Mouse (Mus musculus): ENCODE measurements at regions not wholly inside any gene's neighbourhood (a gene's known extent, or its start where the extent isn't known, plus 50 kb on each side); places are given as distances from the start of the nearest gene placed in this dataset.
A peak's percentile ranks its signal among the peaks of the same experiment; 100 is the strongest.

DNA sequence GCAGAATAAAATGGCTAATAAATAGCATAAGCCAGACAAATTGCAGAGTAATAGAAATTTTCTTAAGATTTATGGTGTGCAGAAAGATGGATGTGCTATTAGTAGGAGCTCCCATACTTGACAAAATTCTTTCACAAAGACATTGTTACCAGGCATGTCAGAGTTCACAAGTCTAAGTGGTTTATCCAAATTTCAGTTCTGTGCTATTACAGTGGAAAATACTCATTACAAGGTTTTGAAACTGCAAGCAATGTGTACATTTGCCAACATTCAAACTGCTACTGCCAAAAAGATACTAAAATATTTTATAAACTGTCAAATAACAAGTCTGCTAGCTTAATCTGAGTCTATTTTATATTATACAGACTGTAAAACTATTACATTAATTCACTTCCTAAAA lies 1550.2 kb upstream of the Acvr2a start:
- no peaks in the 10 kb centered on the region for H3K36me3 ChIP-seq (replicated peaks; ENCODE audit: control insufficient read depth, insufficient read depth, low read depth, low read length)
- no peak for ATAC-seq (replicated peaks; ENCODE audit: insufficient number of reproducible peaks, low FRiP score, low TSS enrichment, low read depth)

DNA sequence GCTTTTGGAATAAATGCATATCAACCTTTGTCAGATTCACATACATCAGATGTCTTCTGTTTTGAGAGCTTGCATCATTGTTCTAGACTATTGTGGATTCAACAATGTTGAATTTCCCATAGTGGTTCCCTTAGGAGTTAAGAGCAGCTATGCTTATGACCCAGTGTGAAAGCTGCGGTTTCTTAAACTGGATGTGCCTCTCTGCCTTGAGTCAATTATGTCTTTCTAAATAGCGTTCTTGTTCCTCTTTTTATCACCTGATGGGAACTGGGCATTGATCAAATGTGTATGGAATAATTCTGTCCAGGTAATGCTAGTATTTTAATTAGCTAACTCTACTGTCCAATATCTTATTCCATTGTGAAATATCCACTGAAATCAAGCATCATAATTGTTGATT lies 1548.0 kb upstream of the Acvr2a start:
- Histone ChIP-seq H3K4me1 (ENCODE audit: control insufficient read depth, insufficient read depth, low read length) (no peaks in the 10 kb centered on the region), H3K4me3 (ENCODE audit: low read depth, low read length) (no peak overlapping the region), H3K4me2 (ENCODE audit: low read depth, low read length) (no peak overlapping the region), H3K36me3 (replicated peaks; ENCODE audit: control insufficient read depth, insufficient read depth, low read depth, low read length) (no peaks in the 10 kb centered on the region), H3K9me3 (replicated peaks; ENCODE audit: control insufficient read depth, low read length) (no peaks in the 10 kb centered on the region), H3K27me3 (ENCODE audit: control insufficient read depth, insufficient read depth, low read length) (no peaks in the 10 kb centered on the region), H3K9ac (replicated peaks; ENCODE audit: low read length) (no peak overlapping the region), H3K27ac (replicated peaks; ENCODE audit: low read depth, low read length) (no peak overlapping the region)
- no peak for DNase-seq (ENCODE audit: low spot score)
- 80% methylated on average over 2 of the region's 2 CpGs for WGBS
- ATAC-seq (replicated peaks; ENCODE audit: insufficient number of reproducible peaks, low FRiP score, low TSS enrichment, low read depth) = no peak

More for the DNA sequence above, 1550.2 kb upstream of the Acvr2a start:
- Histone ChIP-seq H3K9ac (replicated peaks; ENCODE audit: low read length) (no peak overlapping the region), H3K27ac (replicated peaks; ENCODE audit: low read depth, low read length) (no peak overlapping the region), H3K9me3 (replicated peaks; ENCODE audit: control insufficient read depth, low read length) (no peaks in the 10 kb centered on the region), H3K4me1 (ENCODE audit: control insufficient read depth, insufficient read depth, low read length) (no peaks in the 10 kb centered on the region), H3K27me3 (ENCODE audit: control insufficient read depth, insufficient read depth, low read length) (no peaks in the 10 kb centered on the region), H3K4me2 (ENCODE audit: low read depth, low read length) (no peak overlapping the region), H3K4me3 (ENCODE audit: low read depth, low read length) (no peak overlapping the region)
- DNase-seq (ENCODE audit: low spot score) = no peak

DNA sequence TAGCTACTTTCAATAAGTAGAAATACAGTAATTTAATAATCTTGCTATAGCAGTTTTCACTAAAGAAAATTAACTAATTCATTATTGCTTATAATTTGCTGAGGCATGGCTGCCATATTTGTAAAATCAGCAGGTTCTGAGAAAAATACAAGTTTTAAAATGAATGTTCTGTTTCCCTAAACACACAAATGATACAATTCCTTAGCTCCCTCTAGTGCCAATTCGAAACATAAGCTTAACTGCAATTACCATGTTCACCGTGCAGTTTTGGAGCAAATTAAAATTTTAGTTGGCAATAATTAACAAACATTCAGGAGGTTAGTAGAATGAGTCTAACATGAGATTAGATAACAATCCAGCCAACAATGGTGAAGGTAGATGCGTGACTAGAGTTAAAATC lies 1518.4 kb upstream of the Acvr2a start:
- ATAC-seq (replicated peaks; ENCODE audit: insufficient number of reproducible peaks, low FRiP score, low TSS enrichment, low read depth) = no peak
- 50% methylated on average over 3 of the region's 3 CpGs for WGBS
- H3K9ac ChIP-seq (replicated peaks; ENCODE audit: low read length) = no peak overlapping the region
- no peaks in the 10 kb centered on the region for H3K9me3 ChIP-seq (replicated peaks; ENCODE audit: control insufficient read depth, low read length)
- H3K4me3 ChIP-seq (ENCODE audit: low read depth, low read length) = no peak overlapping the region
- no peaks in the 10 kb centered on the region for H3K27me3 ChIP-seq (ENCODE audit: control insufficient read depth, insufficient read depth, low read length)
- no peak overlapping the region for H3K4me2 ChIP-seq (ENCODE audit: low read depth, low read length)
- no peak overlapping the region for H3K27ac ChIP-seq (replicated peaks; ENCODE audit: low read depth, low read length)
- H3K36me3 ChIP-seq (replicated peaks; ENCODE audit: control insufficient read depth, insufficient read depth, low read depth, low read length) = no peaks in the 10 kb centered on the region
- peak; percentile 35 for DNase-seq (ENCODE audit: low spot score)
- H3K4me1 ChIP-seq (ENCODE audit: control insufficient read depth, insufficient read depth, low read length) = no peaks in the 10 kb centered on the region

DNA sequence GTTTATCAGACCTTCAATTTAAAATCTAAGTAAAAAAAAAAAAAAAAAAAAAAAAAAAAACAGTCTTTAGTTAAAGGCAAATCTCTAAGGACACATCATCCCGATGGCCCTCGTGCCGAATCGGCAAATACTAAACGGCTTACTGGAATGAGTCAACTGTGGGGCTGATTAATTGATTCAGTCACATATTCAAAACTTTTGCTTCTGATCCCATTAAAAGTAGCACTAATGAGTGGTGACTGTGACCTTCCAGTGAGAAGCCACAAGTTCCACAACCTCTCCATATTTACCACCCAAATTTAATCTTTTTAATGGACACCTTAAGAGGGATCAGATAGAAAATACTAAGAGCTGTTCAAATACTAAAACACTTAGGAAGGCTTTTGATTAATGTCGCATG lies 1511.9 kb upstream of the Acvr2a start:
- H3K4me2 ChIP-seq (ENCODE audit: low read depth, low read length) = no peak overlapping the region
- DNase-seq (ENCODE audit: low spot score) (no peak), ATAC-seq (replicated peaks; ENCODE audit: insufficient number of reproducible peaks, low FRiP score, low TSS enrichment, low read depth) (no peak)
- no peaks in the 10 kb centered on the region for H3K36me3 ChIP-seq (replicated peaks; ENCODE audit: control insufficient read depth, insufficient read depth, low read depth, low read length)
- H3K4me1 ChIP-seq (ENCODE audit: control insufficient read depth, insufficient read depth, low read length) = no peaks in the 10 kb centered on the region
- no peaks in the 10 kb centered on the region for H3K27me3 ChIP-seq (ENCODE audit: control insufficient read depth, insufficient read depth, low read length)
- H3K9ac ChIP-seq (replicated peaks; ENCODE audit: low read length) = no peak overlapping the region
- H3K4me3 ChIP-seq (ENCODE audit: low read depth, low read length) = no peak overlapping the region
- 82% methylated on average over 6 of the region's 6 CpGs for WGBS
- no peak overlapping the region for H3K27ac ChIP-seq (replicated peaks; ENCODE audit: low read depth, low read length)
- H3K9me3 ChIP-seq (replicated peaks; ENCODE audit: control insufficient read depth, low read length) = no peaks in the 10 kb centered on the region

DNA sequence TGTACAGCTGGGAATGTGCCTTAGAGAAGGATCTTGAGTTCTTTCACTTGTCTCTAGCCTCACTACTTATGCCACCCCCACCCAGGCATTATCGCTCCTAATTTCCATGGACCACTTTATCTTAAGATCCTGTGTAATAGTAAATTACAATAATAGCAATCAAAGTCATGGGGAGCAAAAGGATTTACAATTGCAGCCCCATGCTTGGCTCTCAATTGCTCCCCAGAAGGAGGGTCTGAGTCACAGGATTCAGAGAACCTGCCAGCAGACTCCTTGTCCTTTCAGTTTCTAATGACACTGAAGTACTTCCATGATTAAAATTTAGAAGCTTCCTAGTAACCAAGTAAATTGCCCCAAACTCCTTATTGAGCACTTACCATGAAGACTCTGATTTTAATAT lies 1483.3 kb upstream of the Acvr2a start:
- Histone ChIP-seq H3K4me2 (ENCODE audit: low read depth, low read length) (no peak overlapping the region), H3K9me3 (replicated peaks; ENCODE audit: control insufficient read depth, low read length) (no peaks in the 10 kb centered on the region), H3K27me3 (ENCODE audit: control insufficient read depth, insufficient read depth, low read length) (no peaks in the 10 kb centered on the region), H3K27ac (replicated peaks; ENCODE audit: low read depth, low read length) (no peak overlapping the region), H3K9ac (replicated peaks; ENCODE audit: low read length) (no peak overlapping the region), H3K4me3 (ENCODE audit: low read depth, low read length) (no peak overlapping the region), H3K36me3 (replicated peaks; ENCODE audit: control insufficient read depth, insufficient read depth, low read depth, low read length) (no peaks in the 10 kb centered on the region), H3K4me1 (ENCODE audit: control insufficient read depth, insufficient read depth, low read length) (no peaks in the 10 kb centered on the region)
- no peak for DNase-seq (ENCODE audit: low spot score)
- WGBS = 70% methylated on average over 1 of the region's 1 CpGs
- ATAC-seq (replicated peaks; ENCODE audit: insufficient number of reproducible peaks, low FRiP score, low TSS enrichment, low read depth) = no peak

DNA sequence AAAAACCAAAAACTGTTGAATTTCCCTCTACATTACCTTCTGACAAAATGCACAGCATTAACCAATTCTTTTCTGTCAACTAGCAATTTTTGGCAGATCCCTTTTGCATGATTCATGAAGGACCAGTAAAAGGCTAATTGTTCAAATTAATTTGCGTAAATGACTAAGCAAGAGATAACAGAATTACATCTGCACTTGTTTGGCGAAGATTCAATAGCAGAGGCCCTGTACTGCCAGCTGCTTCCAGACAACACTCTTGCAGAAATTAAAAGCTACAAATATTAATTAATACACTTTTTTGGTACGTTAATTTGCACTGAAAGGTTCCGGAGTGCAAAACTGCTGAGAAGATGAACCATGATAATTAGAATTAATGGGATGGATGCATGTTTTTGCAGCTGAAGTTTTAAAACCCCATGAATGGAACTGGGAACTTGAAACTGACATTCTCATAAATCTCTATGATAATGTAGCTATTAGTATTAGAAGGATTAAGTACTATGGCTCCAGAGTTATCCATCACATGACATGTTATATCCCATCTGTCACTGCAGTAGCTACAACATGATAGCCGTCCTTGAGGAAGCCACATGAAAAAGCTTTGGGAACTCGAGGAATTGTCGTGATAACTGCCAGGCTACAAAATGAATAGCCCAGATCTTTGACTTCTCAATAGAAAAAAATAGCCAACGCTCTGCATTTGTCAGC lies 1479.3 kb upstream of the Acvr2a start:
- Histone ChIP-seq H3K4me2 (ENCODE audit: low read depth, low read length) (no peak overlapping the region), H3K9ac (replicated peaks; ENCODE audit: low read length) (no peak overlapping the region), H3K4me1 (ENCODE audit: control insufficient read depth, insufficient read depth, low read length) (no peaks in the 10 kb centered on the region), H3K36me3 (replicated peaks; ENCODE audit: control insufficient read depth, insufficient read depth, low read depth, low read length) (no peaks in the 10 kb centered on the region), H3K27me3 (ENCODE audit: control insufficient read depth, insufficient read depth, low read length) (no peaks in the 10 kb centered on the region), H3K27ac (replicated peaks; ENCODE audit: low read depth, low read length) (no peak overlapping the region), H3K4me3 (ENCODE audit: low read depth, low read length) (no peak overlapping the region), H3K9me3 (replicated peaks; ENCODE audit: control insufficient read depth, low read length) (no peaks in the 10 kb centered on the region)
- ATAC-seq (replicated peaks; ENCODE audit: insufficient number of reproducible peaks, low FRiP score, low TSS enrichment, low read depth) = no peak
- no peak for DNase-seq (ENCODE audit: low spot score)
- 73% methylated on average over 8 of the region's 8 CpGs for WGBS

DNA sequence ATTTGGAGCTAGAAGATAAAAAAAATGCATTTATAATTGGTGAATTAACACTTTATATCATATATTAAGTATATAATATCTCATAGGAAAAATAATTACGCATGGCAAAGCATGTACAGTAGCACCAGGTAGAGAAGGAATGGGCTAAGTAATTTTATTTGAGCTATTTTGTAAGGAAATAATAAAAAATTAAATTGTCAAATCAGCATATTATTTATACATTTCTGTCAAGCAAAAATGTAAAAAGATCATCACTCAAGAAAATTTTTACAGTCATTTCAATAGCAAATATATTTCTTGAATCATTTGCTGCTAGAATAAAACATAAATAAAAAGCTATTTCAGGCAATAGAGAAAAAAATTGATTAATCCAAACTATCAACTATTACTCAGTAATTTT lies 1450.4 kb upstream of the Acvr2a start:
- Histone ChIP-seq H3K27me3 (ENCODE audit: control insufficient read depth, insufficient read depth, low read length) (no peaks in the 10 kb centered on the region), H3K9me3 (replicated peaks; ENCODE audit: control insufficient read depth, low read length) (no peaks in the 10 kb centered on the region), H3K4me1 (ENCODE audit: control insufficient read depth, insufficient read depth, low read length) (no peaks in the 10 kb centered on the region), H3K27ac (replicated peaks; ENCODE audit: low read depth, low read length) (no peak overlapping the region), H3K4me3 (ENCODE audit: low read depth, low read length) (no peak overlapping the region), H3K4me2 (ENCODE audit: low read depth, low read length) (no peak overlapping the region), H3K36me3 (replicated peaks; ENCODE audit: control insufficient read depth, insufficient read depth, low read depth, low read length) (no peaks in the 10 kb centered on the region), H3K9ac (replicated peaks; ENCODE audit: low read length) (no peak overlapping the region)
- DNase-seq (ENCODE audit: low spot score) = no peak
- ATAC-seq (replicated peaks; ENCODE audit: insufficient number of reproducible peaks, low FRiP score, low TSS enrichment, low read depth) = no peak
- WGBS = 81% methylated on average over 1 of the region's 1 CpGs

DNA sequence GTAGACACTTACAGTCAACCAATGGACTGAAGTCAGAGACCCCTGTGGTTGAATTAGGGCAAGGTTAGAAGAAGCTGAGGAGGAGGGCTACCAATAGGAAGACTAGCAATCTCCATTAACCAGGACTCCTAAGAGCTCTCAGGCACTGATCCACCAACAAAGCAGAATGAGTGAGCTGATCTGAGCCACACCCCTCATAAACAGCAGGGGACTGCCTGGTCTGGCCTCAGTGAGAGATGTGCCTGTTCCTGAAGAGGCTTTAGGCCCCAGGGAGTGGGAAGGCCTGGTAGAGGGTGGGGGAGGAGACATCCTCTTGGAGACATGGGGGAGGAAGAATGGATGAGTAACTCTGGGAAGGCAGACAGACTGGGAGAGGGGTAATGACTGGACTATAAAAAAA lies 1445.6 kb upstream of the Acvr2a start:
- ATAC-seq (replicated peaks; ENCODE audit: insufficient number of reproducible peaks, low FRiP score, low TSS enrichment, low read depth) (no peak), DNase-seq (ENCODE audit: low spot score) (no peak)
- no peak overlapping the region for H3K27ac ChIP-seq (replicated peaks; ENCODE audit: low read depth, low read length)
- no peaks in the 10 kb centered on the region for H3K9me3 ChIP-seq (replicated peaks; ENCODE audit: control insufficient read depth, low read length)
- H3K4me2 ChIP-seq (ENCODE audit: low read depth, low read length) = no peak overlapping the region
- H3K36me3 ChIP-seq (replicated peaks; ENCODE audit: control insufficient read depth, insufficient read depth, low read depth, low read length) = no peaks in the 10 kb centered on the region
- no peaks in the 10 kb centered on the region for H3K4me1 ChIP-seq (ENCODE audit: control insufficient read depth, insufficient read depth, low read length)
- H3K9ac ChIP-seq (replicated peaks; ENCODE audit: low read length) = no peak overlapping the region
- no peaks in the 10 kb centered on the region for H3K27me3 ChIP-seq (ENCODE audit: control insufficient read depth, insufficient read depth, low read length)
- no peak overlapping the region for H3K4me3 ChIP-seq (ENCODE audit: low read depth, low read length)

All from embryonic facial prominence, embryonic 11.5 days (tissue).